Mouse (Mus musculus) lung, adult 2 months (tissue): ENCODE results near the gene Pak2.

Experiments used
- CTCF ChIP-seq: fragments of 200-500 bp; IDR thresholded peaks from 2 replicates; pipeline ENCODE4 v1.5.1; 2011; ENCODE audit warnings: mild to moderate bottlenecking, low read length, control low read depth; ENCODE audit not compliant: insufficient read depth
- POLR2A ChIP-seq: fragments of 200-500 bp; IDR thresholded peaks from 2 replicates; pipeline ENCODE4 v1.6.1; 2011; ENCODE audit warnings: low read depth, mild to moderate bottlenecking, control low read depth, low read length, borderline replicate concordance; ENCODE audit errors: extremely low read depth

DNA sequence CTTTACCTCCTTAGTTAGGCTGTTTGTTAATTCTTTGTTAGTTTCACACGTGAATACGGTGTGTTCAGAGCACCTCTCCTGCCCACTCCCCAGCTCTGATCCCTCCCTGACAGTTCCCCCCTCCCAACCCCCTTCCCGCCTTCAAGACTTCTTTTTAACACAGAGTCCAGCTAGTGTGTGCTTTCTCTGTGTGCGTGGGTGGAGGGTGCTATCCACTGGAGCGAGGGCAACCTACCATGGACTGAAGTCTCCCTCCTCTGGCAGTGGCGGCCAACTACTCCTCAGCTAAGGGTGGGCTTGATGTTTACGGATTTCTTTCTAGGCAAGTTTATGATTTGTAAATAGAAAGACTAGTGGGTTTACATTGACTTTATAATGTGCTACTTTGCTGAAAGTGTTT, 29.0 kb upstream of the Pak2 start:
- no peak for TF ChIP-seq POLR2A
- TF ChIP-seq CTCF: peak; percentile 33; the same call in 1 of the 2 replicates
